Mouse (Mus musculus) effector memory CD4-positive, alpha-beta T cell, adult 7 months (primary cell): ENCODE data around the gene Olfr370. TPM values are rescaled to one million over a fixed set of nuclear protein-coding genes. Genes with fewer than 3 reads are reported as not detected.

Experiments
- polyA plus RNA-seq: library from polyadenylated mRNA; unstranded; fragments of 100-300 nt; shearing (Covaris generic); gene quantifications from one replicate; pipeline ENCODE4 v1.2.1, GENCODE M21; 2017

Olfr370 gene
- polyA plus RNA-seq: 0.32 TPM

DNA sequence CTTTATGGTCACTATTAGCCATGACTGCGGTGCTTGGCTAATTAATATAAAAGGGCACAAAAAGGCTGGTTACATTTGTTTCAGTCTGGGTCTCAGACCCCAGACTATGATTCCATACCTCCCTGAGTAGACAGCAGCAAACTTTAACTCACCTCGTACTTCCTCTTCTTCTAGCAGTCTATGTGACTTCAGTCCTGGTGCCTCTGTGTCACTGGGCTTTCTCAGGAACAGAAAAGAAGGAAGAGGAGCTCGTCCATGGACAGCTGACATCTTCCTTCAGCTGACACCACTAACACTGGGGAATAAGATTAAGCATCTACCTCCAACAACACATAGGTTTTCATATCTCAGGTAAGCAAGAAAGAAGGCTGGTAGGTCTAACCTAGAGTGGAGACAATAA, at the start of gene Olfr370:
Olfr370 (plus strand) TSS at position 45 of the 400 bp plus-strand sequence.

DNA sequence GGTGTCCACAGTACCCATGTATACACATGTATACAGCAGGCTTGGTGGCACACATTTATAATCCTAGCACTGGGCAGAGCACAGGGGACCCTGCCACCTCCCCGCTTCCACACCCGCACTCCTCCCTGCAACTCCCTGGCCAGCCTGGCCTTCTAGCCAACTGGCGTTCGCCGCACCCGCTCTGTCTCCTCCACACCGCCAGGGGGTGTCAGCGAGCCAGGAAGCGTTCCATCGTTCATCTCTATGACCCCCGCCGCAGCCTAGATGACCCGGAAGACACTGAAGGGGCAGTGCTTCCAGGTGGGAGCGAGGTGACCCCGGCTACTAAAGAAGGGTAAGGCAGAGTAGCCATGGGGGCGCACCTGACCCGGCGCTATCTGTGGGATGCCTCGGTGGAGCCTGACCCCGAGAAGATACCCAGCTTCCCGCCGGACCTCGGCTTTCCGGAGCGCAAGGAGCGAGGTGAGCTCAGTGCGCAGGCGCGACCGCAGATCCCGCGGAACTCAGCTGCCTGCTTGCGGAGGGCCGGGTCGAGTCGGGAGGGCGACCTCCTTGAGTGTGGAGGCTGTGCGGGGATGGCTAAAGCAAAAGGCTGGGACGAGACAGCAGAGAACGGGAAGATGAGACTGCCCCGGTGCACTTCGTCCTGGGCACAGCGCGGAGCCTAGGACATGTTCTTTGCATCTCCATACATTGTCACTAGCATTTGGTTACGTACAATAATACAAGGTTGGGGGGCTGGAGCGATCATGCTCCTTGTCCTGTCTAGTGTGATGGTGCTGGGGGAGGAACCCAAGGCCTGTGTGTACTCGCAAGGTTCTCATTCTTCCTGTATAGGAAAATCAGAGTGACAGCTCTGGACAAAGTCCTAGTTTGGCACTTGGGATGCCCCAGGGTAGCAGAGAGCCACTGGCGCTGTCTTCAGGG, 31.2 kb downstream of the Olfr370 start, which contains the start of gene Ndufb7:
Ndufb7 (plus strand) TSS at position 203 of the 927 bp plus-strand sequence.

Other genes starting within 250 kb of the Olfr370 start
- gene Ucp1, start 245.4 kb upstream of the Olfr370 start, polyA plus RNA-seq: not detected
- gene Elmod2, start 203.3 kb upstream of the Olfr370 start, polyA plus RNA-seq: 5.2 TPM
- not detected for gene Mgat4d, start 187.3 kb upstream of the Olfr370 start, polyA plus RNA-seq
- gene Clgn, start 145.9 kb upstream of the Olfr370 start, polyA plus RNA-seq: not detected
- gene Scoc, start 77.4 kb upstream of the Olfr370 start, polyA plus RNA-seq: 17.7 TPM
- gene Ndufb7, start 30.9 kb downstream of the Olfr370 start, polyA plus RNA-seq: 128 TPM
- 283 TPM for gene Tecr, start 72.2 kb downstream of the Olfr370 start, polyA plus RNA-seq
- 430 TPM for gene Dnajb1, start 72.4 kb downstream of the Olfr370 start, polyA plus RNA-seq
- gene Gipc1, start 116.9 kb downstream of the Olfr370 start, polyA plus RNA-seq: 12.2 TPM
- gene Ptger1, start 130.9 kb downstream of the Olfr370 start, polyA plus RNA-seq: 3.3 TPM
- 187 TPM for gene Pkn1, start 163.4 kb downstream of the Olfr370 start, polyA plus RNA-seq
- 141 TPM for gene Ddx39, start 179.4 kb downstream of the Olfr370 start, polyA plus RNA-seq
- gene Adgre5, start 205.5 kb downstream of the Olfr370 start, polyA plus RNA-seq: 521 TPM